Mouse (Mus musculus) liver, embryonic 14.5 days (tissue): ENCODE results near the gene Atg4d. TPM values are rescaled to one million over a fixed set of nuclear protein-coding genes. Genes with fewer than 3 reads are reported as not detected.
A peak's percentile ranks its signal among the peaks of the same experiment; 100 is the strongest.

Experiments
- ATAC-seq: fragments of 200-750 bp; cut with Nextera tagmentation; 2 replicates; pipeline ENCODE4 v1.8.0; 2017; ENCODE audit warnings: moderate number of reproducible peaks, mild to moderate bottlenecking, moderate library complexity; ENCODE audit not compliant: insufficient read depth
- DNase-seq, 3 experiments: peaks; one replicate each; pipeline ENCODE4 v3.0.0-alpha.2; 2012 to 2013; ENCODE audit warnings: low read depth in 3 of 3, low spot score in 3 of 3
- H3K27ac ChIP-seq: fragments of 300-500 bp; sonication (generic); 2 replicates; pipeline ENCODE4 v1.5.1; 2014; ENCODE audit warnings: moderate library complexity, mild to moderate bottlenecking, control low read depth, inconsistent platforms
- H3K27me3 ChIP-seq: fragments of 300-500 bp; sonication (generic); 2 replicates; pipeline ENCODE4 v1.6.1; 2014; ENCODE audit warnings: mild to moderate bottlenecking, low read length, moderate library complexity; ENCODE audit not compliant: control insufficient read depth, insufficient read depth
- H3K36me3 ChIP-seq: fragments of 300-500 bp; sonication (generic); replicated peaks from 2 replicates; pipeline ENCODE4 v1.6.1; 2014; ENCODE audit warnings: low read depth; ENCODE audit not compliant: control insufficient read depth, insufficient read depth
- H3K4me1 ChIP-seq, 2 experiments: fragments of 200-500 bp in 1 of 2; fragments of 300-500 bp in 1 of 2; sonication (generic) in 1 of 2; replicated peaks; 2 replicates each; pipeline ENCODE4 v1.6.1; 2012 to 2014; ENCODE audit warnings: antibody characterized with exemption in 1 of 2, inconsistent platforms in 1 of 2, low read length in 1 of 2; ENCODE audit not compliant: control insufficient read depth in 2 of 2, insufficient read depth in 2 of 2
- H3K4me2 ChIP-seq: fragments of 300-500 bp; sonication (generic); 2 replicates; pipeline ENCODE4 v1.6.1; 2014; ENCODE audit warnings: low read depth, mild to moderate bottlenecking, control low read depth, moderate library complexity
- H3K4me3 ChIP-seq, 2 experiments: fragments of 200-500 bp in 1 of 2; fragments of 300-500 bp in 1 of 2; sonication (generic) in 1 of 2; 2 replicates each; pipeline ENCODE4 v1.5.1; 2012 to 2014; ENCODE audit warnings: low read depth in 2 of 2, low read length in 2 of 2, mild to moderate bottlenecking in 2 of 2, control low read depth in 1 of 2, inconsistent platforms in 1 of 2, moderate library complexity in 1 of 2; ENCODE audit not compliant: insufficient read depth in 1 of 2
- H3K9ac ChIP-seq: fragments of 300-500 bp; sonication (generic); replicated peaks from 2 replicates; pipeline ENCODE4 v1.6.1; 2014; ENCODE audit warnings: mild to moderate bottlenecking, control low read depth, moderate library complexity
- H3K9me3 ChIP-seq: fragments of 300-500 bp; sonication (generic); 2 replicates; pipeline ENCODE4 v1.6.1; 2016; ENCODE audit warnings: low read length, mixed read lengths; ENCODE audit not compliant: control insufficient read depth
- CTCF ChIP-seq: IDR thresholded peaks from 2 replicates; pipeline ENCODE4 v1.5.1; 2016; ENCODE audit warnings: antibody characterized with exemption, low read depth, control low read depth
- EP300 ChIP-seq: IDR thresholded peaks from 2 replicates; pipeline ENCODE4 v1.6.1; 2016; ENCODE audit warnings: antibody characterized with exemption, low read depth
- WGBS: fragments of 180-500 bp; shearing (Covaris S2); extraction: QIAGEN DNeasy Blood & Tissue Kit; methylation state at CpG from one replicate; pipeline ENCODE4 v1.1.7; 2014; ENCODE audit not compliant: insufficient replicate concordance; 5-methylcytosine and 5-hydroxymethylcytosine counted together
- polyA plus RNA-seq, 2 experiments: library from polyadenylated mRNA; depleted of rRNA in 1 of 2; stranded (reverse) in 1 of 2; unstranded in 1 of 2; fragments of >200 nt; fragmentation: Nextera tagmentation in 1 of 2; extraction: Ambion mirVana in 1 of 2; gene quantifications; 2 replicates each; pipeline versions ENCODE4 v1.2.1 to v1.2.3; 2012 to 2014

Gene Atg4d
- polyA plus RNA-seq, 2 experiments: 38.9 to 69.3 TPM

- ATAC-seq (no peak), DNase-seq (no peak)
- Histone ChIP-seq H3K27me3 (no peaks in the 10 kb centered on the region), H3K4me1 (peaks cover 12 to 14% of the 10 kb centered on the region in 2 experiments), H3K9me3 (no peaks in the 10 kb centered on the region), H3K4me3 (no peak overlapping the region), H3K9ac (no peak overlapping the region), H3K4me2 (no peak overlapping the region), H3K27ac (no peak overlapping the region), H3K36me3 (peaks cover 30% of the 10 kb centered on the region)
- TF ChIP-seq EP300 (no peak), CTCF (no peak)
- 80% methylated on average over 4 of the region's 4 CpGs for WGBS
These were observed 29.8 kb upstream of the Atg4d start for GRCm38 (mm10) chr9:21235341-21235740.

- DNase-seq (no peak), ATAC-seq (no peak)
- Histone ChIP-seq H3K4me1 (peaks cover 12 to 18% of the 10 kb centered on the region in 2 experiments), H3K4me3 (peak overlapping the region; percentile 82 to 96; a peak in 3 of 4 replicates), H3K36me3 (peaks cover 20% of the 10 kb centered on the region), H3K4me2 (peak overlapping the region; percentile 96), H3K27me3 (peaks cover 3% of the 10 kb centered on the region), H3K27ac (peak overlapping the region; percentile 80), H3K9ac (peak overlapping the region; percentile 93), H3K9me3 (no peaks in the 10 kb centered on the region)
- TF ChIP-seq CTCF: no peak
- TF ChIP-seq EP300: no peak
- WGBS: 74% methylated on average over 25 of the region's 25 CpGs
These were observed 28.1 kb upstream of the Atg4d start for GRCm38 (mm10) chr9:21236991-21237367.

DNA sequence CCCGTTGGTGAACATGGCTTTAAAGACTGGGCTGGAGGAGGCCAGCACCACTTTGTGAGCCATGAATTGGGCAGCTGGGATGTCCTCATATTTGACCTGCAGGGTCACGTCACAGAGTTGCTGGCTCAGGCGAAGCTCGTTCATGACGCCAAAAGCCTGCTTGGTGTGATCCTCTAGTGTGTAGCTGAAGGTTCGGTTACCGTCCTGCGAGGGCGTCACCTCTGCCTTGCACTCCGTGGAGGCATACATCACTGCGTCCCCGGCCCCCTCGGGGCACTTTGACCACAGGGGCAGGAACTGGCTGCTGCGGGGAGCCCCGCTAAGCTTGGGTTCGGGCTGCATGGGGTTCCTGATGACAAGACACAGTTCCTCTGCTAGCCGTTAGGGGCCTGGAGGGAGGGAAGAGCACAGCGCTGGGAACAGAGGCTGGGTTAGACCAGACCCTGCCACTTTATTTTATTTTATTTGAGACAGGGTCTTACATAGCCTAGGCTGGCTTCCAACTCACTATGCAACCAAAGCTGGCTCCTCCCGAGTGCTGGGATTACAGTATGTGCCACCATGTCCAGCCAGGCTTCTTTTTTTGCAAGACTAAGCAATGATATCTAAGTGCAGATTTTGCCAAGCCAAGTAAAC, 27.6 kb upstream of the Atg4d start:
- peak overlapping the region; percentile 80 for H3K27ac ChIP-seq
- peak overlapping the region; percentile 82 to 96 for H3K4me3 ChIP-seq
- H3K27me3 ChIP-seq: peaks cover 8% of the 10 kb centered on the region
- 15% methylated on average over 19 of the region's 19 CpGs for WGBS
- TF ChIP-seq EP300: no peak
- peak; percentile 66 for TF ChIP-seq CTCF
- H3K36me3 ChIP-seq: peaks cover 20% of the 10 kb centered on the region
- ATAC-seq (no peak), DNase-seq (no peak)
- H3K4me1 ChIP-seq: peaks cover 12 to 18% of the 10 kb centered on the region in 2 experiments
- H3K4me2 ChIP-seq: peak overlapping the region; percentile 96
- H3K9ac ChIP-seq: peak overlapping the region; percentile 93
- H3K9me3 ChIP-seq: no peaks in the 10 kb centered on the region

GRCm38 (mm10) chr9:21238004-21238732, 26.9 kb upstream of the Atg4d start:
- H3K4me1 ChIP-seq: peaks cover 12 to 18% of the 10 kb centered on the region in 2 experiments
- peak overlapping the region; percentile 93 for H3K9ac ChIP-seq
- peak overlapping the region; percentile 82 to 96 for H3K4me3 ChIP-seq
- H3K9me3 ChIP-seq: peaks cover 2% of the 10 kb centered on the region; the same call in 1 of the 2 replicates
- TF ChIP-seq EP300: no peak
- no peak for TF ChIP-seq CTCF
- DNase-seq (no peak), ATAC-seq (peak; percentile 5; the same call in 1 of the 2 replicates)
- H3K27ac ChIP-seq: peak overlapping the region; percentile 80
- H3K4me2 ChIP-seq: peak overlapping the region; percentile 96
- peaks cover 15% of the 10 kb centered on the region for H3K27me3 ChIP-seq
- under 1% methylated on average over 31 of the region's 31 CpGs for WGBS
- H3K36me3 ChIP-seq: peaks cover 18% of the 10 kb centered on the region

DNA sequence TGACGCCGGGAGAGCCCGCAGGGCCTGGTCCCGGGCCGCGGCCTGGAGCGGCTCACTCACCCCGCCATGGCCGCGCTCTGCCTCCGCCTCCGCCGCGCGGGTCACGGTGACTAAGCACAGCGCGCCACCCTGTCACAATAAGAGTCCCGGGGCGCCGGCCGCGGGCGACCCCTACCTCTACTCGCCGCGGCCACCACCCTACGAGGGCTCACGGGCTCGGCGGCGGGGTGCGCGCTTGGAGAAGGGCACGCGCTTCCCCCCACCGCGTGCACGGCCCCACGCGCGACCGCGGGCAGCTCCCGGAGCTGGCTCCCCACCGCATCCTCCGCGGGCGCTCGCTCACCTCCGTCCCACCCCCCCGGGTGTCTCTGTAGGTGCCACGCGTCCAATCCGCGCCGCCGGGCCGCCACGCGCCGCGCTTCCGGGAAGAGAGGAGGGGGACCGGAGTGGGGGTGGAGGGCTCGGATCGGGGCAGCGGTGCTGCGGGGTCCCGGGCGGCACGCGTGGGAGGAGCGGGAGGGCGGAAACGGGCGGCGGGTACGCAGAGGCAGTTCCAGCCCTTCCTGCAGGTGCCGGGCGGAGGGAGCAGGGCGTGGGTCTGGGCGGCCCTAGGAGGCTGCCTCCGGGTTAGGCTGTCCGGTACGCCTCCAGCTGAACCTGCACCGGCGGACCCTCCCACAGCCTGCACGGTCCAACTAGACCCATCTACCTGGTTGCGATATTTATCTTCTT, 26.2 kb upstream of the Atg4d start, which contains the start of gene Keap1:
Keap1 (minus strand) TSS at position 629 of the 732 bp plus-strand sequence.
- Histone ChIP-seq H3K4me3 (peak within 1 kb of the TSS; percentile 82 to 96), H3K27ac (peak within 1 kb of the TSS; percentile 80), H3K36me3 (peaks cover 11% of the 10 kb centered on the region), H3K4me1 (peaks cover 12 to 18% of the 10 kb centered on the region in 2 experiments), H3K9me3 (peaks cover 2% of the 10 kb centered on the region; the same call in 1 of the 2 replicates), H3K4me2 (peak within 1 kb of the TSS; percentile 96), H3K9ac (peak within 1 kb of the TSS; percentile 93), H3K27me3 (peaks cover 22% of the 10 kb centered on the region)
- peak; percentile 89 for ATAC-seq
- 0 out of 2 replicates have a peak, but pooled peaks have one; percentile 25 for TF ChIP-seq EP300
- no peak; the same call in 1 of the 2 replicates for TF ChIP-seq CTCF
- peak; percentile 66 to 70 (median 68) for DNase-seq
- WGBS: under 1% methylated on average over 71 of the region's 90 CpGs
